Mouse (Mus musculus): ENCODE data around the gene Psme2. TPM values are rescaled to one million over a fixed set of nuclear protein-coding genes. Genes with fewer than 3 reads are reported as not detected.

The Psme2 gene
- polyA plus RNA-seq, 1 experiment from 2014 or later, result 187 TPM

Other genes starting within 250 kb of the Psme2 start
- gene Dhrs4, start 112.4 kb downstream of the Psme2 start, polyA plus RNA-seq (2015; fragmentation: Nextera tagmentation; extraction: Ambion mirVana), result 49.6 and 60.0 TPM in 2 replicates
- 30.2 and 33.4 TPM in 2 replicates for gene Carmil3, start 100.5 kb downstream of the Psme2 start, polyA plus RNA-seq (2015; fragmentation: Nextera tagmentation; extraction: Ambion mirVana)
- gene Cpne6, start 80.7 kb downstream of the Psme2 start, polyA plus RNA-seq (2015; fragmentation: Nextera tagmentation; extraction: Ambion mirVana), result 9.1 and 10.3 TPM in 2 replicates
- gene Nrl, start 66.1 kb downstream of the Psme2 start, polyA plus RNA-seq (2015; fragmentation: Nextera tagmentation; extraction: Ambion mirVana), result 0.09 and 0.11 TPM in 2 replicates
- gene Pck2, start 50.8 kb downstream of the Psme2 start, polyA plus RNA-seq (2015; fragmentation: Nextera tagmentation; extraction: Ambion mirVana), result 18.2 and 25.1 TPM in 2 replicates
- 121 and 132 TPM in 2 replicates for gene Dcaf11, start 31.1 kb downstream of the Psme2 start, polyA plus RNA-seq (2015; fragmentation: Nextera tagmentation; extraction: Ambion mirVana)
- 0.49 and 0.60 TPM in 2 replicates for gene A730061H03Rik, start 30.7 kb downstream of the Psme2 start, polyA plus RNA-seq (2015; fragmentation: Nextera tagmentation; extraction: Ambion mirVana)
- not detected in 2 replicates for gene Fitm1, start 15.5 kb downstream of the Psme2 start, polyA plus RNA-seq (2015; fragmentation: Nextera tagmentation; extraction: Ambion mirVana)
- gene Psme1, start 13.0 kb downstream of the Psme2 start, polyA plus RNA-seq (2015; fragmentation: Nextera tagmentation; extraction: Ambion mirVana), result 187 and 189 TPM in 2 replicates
- 15.0 and 16.0 TPM in 2 replicates for gene Emc9, start 5.8 kb downstream of the Psme2 start, polyA plus RNA-seq (2015; fragmentation: Nextera tagmentation; extraction: Ambion mirVana)
- 17.7 TPM in 2 replicates for gene Rnf31, start 595 bp upstream of the Psme2 start, polyA plus RNA-seq (2015; fragmentation: Nextera tagmentation; extraction: Ambion mirVana)
- gene Irf9, start 12.5 kb upstream of the Psme2 start, polyA plus RNA-seq (2015; fragmentation: Nextera tagmentation; extraction: Ambion mirVana), result 7.2 and 8.1 TPM in 2 replicates
- gene Rec8, start 26.9 kb upstream of the Psme2 start, polyA plus RNA-seq (2015; fragmentation: Nextera tagmentation; extraction: Ambion mirVana), result 11.3 and 11.5 TPM in 2 replicates
- gene Ipo4, start 44.8 kb upstream of the Psme2 start, polyA plus RNA-seq (2015; fragmentation: Nextera tagmentation; extraction: Ambion mirVana), result 82.0 and 82.1 TPM in 2 replicates
- 1.4 and 2.0 TPM in 2 replicates for gene Gm49378, start 46.8 kb upstream of the Psme2 start, polyA plus RNA-seq (2015; fragmentation: Nextera tagmentation; extraction: Ambion mirVana)
- 61.7 and 67.2 TPM in 2 replicates for gene Tm9sf1, start 52.7 kb upstream of the Psme2 start, polyA plus RNA-seq (2015; fragmentation: Nextera tagmentation; extraction: Ambion mirVana)
- gene Tssk4, start 59.1 kb upstream of the Psme2 start, polyA plus RNA-seq (2015; fragmentation: Nextera tagmentation; extraction: Ambion mirVana), result 0.38 and 0.53 TPM in 2 replicates
- gene Mdp1, start 69.4 kb upstream of the Psme2 start, polyA plus RNA-seq (2015; fragmentation: Nextera tagmentation; extraction: Ambion mirVana), result 66.0 and 68.5 TPM in 2 replicates
- gene Gmpr2, start 80.8 kb upstream of the Psme2 start, polyA plus RNA-seq (2015; fragmentation: Nextera tagmentation; extraction: Ambion mirVana), result 56.7 and 62.2 TPM in 2 replicates
- 563 and 611 TPM in 2 replicates for gene Nedd8, start 81.0 kb upstream of the Psme2 start, polyA plus RNA-seq (2015; fragmentation: Nextera tagmentation; extraction: Ambion mirVana)
- gene Tinf2, start 90.7 kb upstream of the Psme2 start, polyA plus RNA-seq (2015; fragmentation: Nextera tagmentation; extraction: Ambion mirVana), result 32.9 and 36.2 TPM in 2 replicates
- gene Tgm1, start 122.8 kb upstream of the Psme2 start, polyA plus RNA-seq (2015; fragmentation: Nextera tagmentation; extraction: Ambion mirVana), result 0.09 and 0.20 TPM in 2 replicates
- gene Rabggta, start 131.2 kb upstream of the Psme2 start, polyA plus RNA-seq (2015; fragmentation: Nextera tagmentation; extraction: Ambion mirVana), result 49.9 and 51.4 TPM in 2 replicates
- gene Dhrs1, start 154.6 kb upstream of the Psme2 start, polyA plus RNA-seq (2015; fragmentation: Nextera tagmentation; extraction: Ambion mirVana), result 77.1 and 82.7 TPM in 2 replicates
- 39.7 and 41.4 TPM in 2 replicates for gene Nop9, start 154.6 kb upstream of the Psme2 start, polyA plus RNA-seq (2015; fragmentation: Nextera tagmentation; extraction: Ambion mirVana)
- gene Cideb, start 167.3 kb upstream of the Psme2 start, polyA plus RNA-seq (2015; fragmentation: Nextera tagmentation; extraction: Ambion mirVana), result 0.15 and 0.29 TPM in 2 replicates
- 0.10 and 0.24 TPM in 2 replicates for gene Ltb4r2, start 170.3 kb upstream of the Psme2 start, polyA plus RNA-seq (2015; fragmentation: Nextera tagmentation; extraction: Ambion mirVana)
- 0.26 TPM in 1 of 2 replicates, not detected in the other for gene Ltb4r1, start 174.8 kb upstream of the Psme2 start, polyA plus RNA-seq (2015; fragmentation: Nextera tagmentation; extraction: Ambion mirVana)
- 2.9 and 4.0 TPM in 2 replicates for gene Adcy4, start 193.0 kb upstream of the Psme2 start, polyA plus RNA-seq (2015; fragmentation: Nextera tagmentation; extraction: Ambion mirVana)
- gene Ripk3, start 197.8 kb upstream of the Psme2 start, polyA plus RNA-seq (2015; fragmentation: Nextera tagmentation; extraction: Ambion mirVana), result 1.1 and 2.3 TPM in 2 replicates
- gene Nfatc4, start 232.0 kb upstream of the Psme2 start, polyA plus RNA-seq (2015; fragmentation: Nextera tagmentation; extraction: Ambion mirVana), result 10.9 and 13.6 TPM in 2 replicates

Data from forebrain, embryonic 15.5 days (tissue).